Mouse (Mus musculus): ENCODE measurements around the gene Nt5c3b. TPM values are rescaled to one million over a fixed set of nuclear protein-coding genes. Genes with fewer than 3 reads are reported as not detected.

The Nt5c3b gene
- polyA plus RNA-seq, 1 experiment from 2014 or later: 70.4 TPM

Small RNA genes lying within 50 kb of the gene (microRNA-seq; reads per million reads assigned to microRNA genes)
- gene Gm27374 (ENCODE audit: borderline number of aligned reads) (not detected), gene Mir7116 (ENCODE audit: borderline number of aligned reads) (1.1 reads per million)

Other genes with a start within 250 kb of the Nt5c3b start
- gene Krt9, start 248.6 kb downstream of the Nt5c3b start, polyA plus RNA-seq (2014; fragmentation: Nextera tagmentation; extraction: Ambion mirVana): not detected in 2 replicates
- gene Krt14, start 234.3 kb downstream of the Nt5c3b start, polyA plus RNA-seq (2014; fragmentation: Nextera tagmentation; extraction: Ambion mirVana): 2.1 and 2.3 TPM in 2 replicates
- not detected in 2 replicates for gene Krt16, start 192.9 kb downstream of the Nt5c3b start, polyA plus RNA-seq (2014; fragmentation: Nextera tagmentation; extraction: Ambion mirVana)
- gene Krt17, start 180.8 kb downstream of the Nt5c3b start, polyA plus RNA-seq (2014; fragmentation: Nextera tagmentation; extraction: Ambion mirVana): 0.32 and 0.42 TPM in 2 replicates
- gene Krt42, start 171.9 kb downstream of the Nt5c3b start, polyA plus RNA-seq (2014; fragmentation: Nextera tagmentation; extraction: Ambion mirVana): not detected in 2 replicates
- 2,121 and 2,222 TPM in 2 replicates for gene Eif1, start 121.9 kb downstream of the Nt5c3b start, polyA plus RNA-seq (2014; fragmentation: Nextera tagmentation; extraction: Ambion mirVana)
- not detected in 2 replicates for gene Gast, start 107.4 kb downstream of the Nt5c3b start, polyA plus RNA-seq (2014; fragmentation: Nextera tagmentation; extraction: Ambion mirVana)
- gene Hap1, start 85.7 kb downstream of the Nt5c3b start, polyA plus RNA-seq (2014; fragmentation: Nextera tagmentation; extraction: Ambion mirVana): 0.82 and 1.5 TPM in 2 replicates
- 38.8 and 41.6 TPM in 2 replicates for gene Jup, start 44.0 kb downstream of the Nt5c3b start, polyA plus RNA-seq (2014; fragmentation: Nextera tagmentation; extraction: Ambion mirVana)
- 24.5 and 25.8 TPM in 2 replicates for gene P3h4, start 27.0 kb downstream of the Nt5c3b start, polyA plus RNA-seq (2014; fragmentation: Nextera tagmentation; extraction: Ambion mirVana)
- 39.9 and 43.2 TPM in 2 replicates for gene Fkbp10, start 26.1 kb downstream of the Nt5c3b start, polyA plus RNA-seq (2014; fragmentation: Nextera tagmentation; extraction: Ambion mirVana)
- gene Klhl10, start 109 bp upstream of the Nt5c3b start, polyA plus RNA-seq (2014; fragmentation: Nextera tagmentation; extraction: Ambion mirVana): 0.31 and 0.36 TPM in 2 replicates
- 6.3 and 6.7 TPM in 2 replicates for gene Klhl11, start 30.9 kb upstream of the Nt5c3b start, polyA plus RNA-seq (2014; fragmentation: Nextera tagmentation; extraction: Ambion mirVana)
- gene Acly, start 86.2 kb upstream of the Nt5c3b start, polyA plus RNA-seq (2014; fragmentation: Nextera tagmentation; extraction: Ambion mirVana): 159 and 194 TPM in 2 replicates
- gene Ttc25, start 103.8 kb upstream of the Nt5c3b start, polyA plus RNA-seq (2014; fragmentation: Nextera tagmentation; extraction: Ambion mirVana): 0.18 and 0.26 TPM in 2 replicates
- gene Cnp, start 133.1 kb upstream of the Nt5c3b start, polyA plus RNA-seq (2014; fragmentation: Nextera tagmentation; extraction: Ambion mirVana): 19.4 and 19.7 TPM in 2 replicates
- 35.4 and 36.5 TPM in 2 replicates for gene Nkiras2, start 177.4 kb upstream of the Nt5c3b start, polyA plus RNA-seq (2014; fragmentation: Nextera tagmentation; extraction: Ambion mirVana)
- 70.6 and 70.8 TPM in 2 replicates for gene Dnajc7, start 178.4 kb upstream of the Nt5c3b start, polyA plus RNA-seq (2014; fragmentation: Nextera tagmentation; extraction: Ambion mirVana)